Mouse (Mus musculus) spleen, adult 2 months (tissue): ENCODE measurements around the gene Otud7b. TPM values are rescaled to one million over a fixed set of nuclear protein-coding genes. Genes with fewer than 3 reads are reported as not detected.
A peak's percentile ranks its signal among the peaks of the same experiment; 100 is the strongest.

ENCODE experiments used
- DNase-seq, 2 experiments: peaks; one replicate each; pipeline versions ENCODE4 v3.0.0 to v3.0.0-alpha.2; 2012 to 2021; ENCODE audit warnings: low spot score in 2 of 2, low read depth in 1 of 2
- H3K27ac ChIP-seq: fragments of 200-500 bp; 2 replicates; pipeline ENCODE4 v1.5.1; 2012; ENCODE audit warnings: low read length, inconsistent platforms; ENCODE audit not compliant: insufficient read depth
- H3K27me3 ChIP-seq: fragments of 200-500 bp; 2 replicates; pipeline ENCODE4 v1.6.1; 2012; ENCODE audit warnings: mild to moderate bottlenecking, moderate library complexity, low read length, inconsistent platforms; ENCODE audit not compliant: control insufficient read depth, insufficient read depth
- H3K36me3 ChIP-seq: fragments of 200-500 bp; 2 replicates; pipeline ENCODE4 v1.6.1; 2012; ENCODE audit warnings: mild to moderate bottlenecking, low read length, inconsistent platforms; ENCODE audit not compliant: control insufficient read depth, insufficient read depth
- H3K4me1 ChIP-seq: fragments of 200-500 bp; 2 replicates; pipeline ENCODE4 v1.6.1; 2011; ENCODE audit warnings: inconsistent platforms; ENCODE audit not compliant: control insufficient read depth, insufficient read depth, insufficient read length
- H3K4me3 ChIP-seq: fragments of 200-500 bp; 2 replicates; pipeline ENCODE4 v1.5.1; 2011; ENCODE audit warnings: mild to moderate bottlenecking, inconsistent platforms; ENCODE audit not compliant: insufficient read depth, insufficient read length; ENCODE audit errors: extremely low read depth
- CTCF ChIP-seq: fragments of 200-500 bp; IDR thresholded peaks from 2 replicates; pipeline ENCODE4 v1.5.1; 2011; ENCODE audit warnings: mild to moderate bottlenecking, inconsistent platforms; ENCODE audit not compliant: insufficient read depth, insufficient read length, insufficient replicate concordance; ENCODE audit errors: extremely low read depth
- POLR2A ChIP-seq: fragments of 200-500 bp; IDR thresholded peaks from 2 replicates; pipeline ENCODE4 v1.6.1; 2011; ENCODE audit warnings: low read depth, low read length, inconsistent platforms
- WGBS: fragments of 180-500 bp; shearing (Covaris S2); methylation state at CpG from one replicate; pipeline ENCODE4 v1.1.7; 2018; 5-methylcytosine and 5-hydroxymethylcytosine counted together
- polyA plus RNA-seq: library from polyadenylated mRNA; depleted of rRNA; stranded (reverse); fragments of >200 nt; gene quantifications from 2 replicates; pipeline ENCODE4 v1.2.3, GENCODE M21; 2012

Gene Otud7b
- polyA plus RNA-seq, 1 experiment, result 11.1 TPM

DNA sequence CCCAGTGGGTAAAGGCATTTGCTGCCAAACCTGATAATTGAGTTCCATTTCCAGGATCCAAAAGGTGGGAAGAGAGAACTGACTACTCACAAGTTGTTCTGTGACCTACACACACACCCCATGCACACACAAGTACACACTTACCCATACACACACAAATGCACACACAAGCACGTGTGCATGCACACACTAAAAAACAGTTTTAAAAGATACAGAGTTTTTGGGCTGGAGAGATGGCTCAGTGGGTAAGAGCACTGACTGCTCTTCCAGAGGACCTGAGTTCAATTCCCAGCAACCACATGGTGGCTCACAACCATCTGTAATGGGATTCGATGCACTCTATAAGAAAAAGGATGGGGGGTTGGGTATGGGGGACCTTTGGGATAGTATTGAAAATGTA lies 41.0 kb upstream of the Otud7b start:
- TF ChIP-seq POLR2A, result no peak
- no peak for TF ChIP-seq CTCF
- Histone ChIP-seq H3K4me1 (no peaks in the 10 kb centered on the region; the same call in 1 of the 2 replicates), H3K4me3 (no peak overlapping the region), H3K36me3 (no peaks in the 10 kb centered on the region), H3K27me3 (no peaks in the 10 kb centered on the region), H3K27ac (no peak overlapping the region)
- no peak for DNase-seq
- WGBS, result 88% methylated on average over 2 of the region's 2 CpGs

DNA sequence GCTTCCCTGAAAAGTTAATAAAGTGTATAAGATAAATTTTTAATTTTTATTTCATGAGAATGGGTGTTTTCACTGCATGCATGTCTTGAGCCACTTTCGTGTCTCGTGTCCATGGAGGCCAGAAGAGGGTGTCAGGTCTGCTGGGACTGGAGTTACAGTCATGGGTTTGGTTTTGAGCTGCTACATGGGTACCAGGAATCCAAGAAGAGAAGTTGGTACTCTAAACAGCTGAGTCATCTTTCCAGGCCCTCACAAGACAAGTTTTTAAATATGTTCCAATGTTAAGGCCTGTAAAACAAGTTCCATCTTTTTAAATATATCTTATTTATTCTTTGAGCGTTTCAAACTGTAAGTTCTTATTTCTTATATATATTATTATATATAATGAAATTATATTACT lies 40.1 kb upstream of the Otud7b start:
- no peak overlapping the region for H3K27ac ChIP-seq
- H3K27me3 ChIP-seq, result no peaks in the 10 kb centered on the region
- no peak overlapping the region for H3K4me3 ChIP-seq
- 75% methylated on average over 3 of the region's 3 CpGs for WGBS
- no peak for DNase-seq
- no peak for TF ChIP-seq POLR2A
- H3K4me1 ChIP-seq, result no peaks in the 10 kb centered on the region
- no peaks in the 10 kb centered on the region for H3K36me3 ChIP-seq

DNA sequence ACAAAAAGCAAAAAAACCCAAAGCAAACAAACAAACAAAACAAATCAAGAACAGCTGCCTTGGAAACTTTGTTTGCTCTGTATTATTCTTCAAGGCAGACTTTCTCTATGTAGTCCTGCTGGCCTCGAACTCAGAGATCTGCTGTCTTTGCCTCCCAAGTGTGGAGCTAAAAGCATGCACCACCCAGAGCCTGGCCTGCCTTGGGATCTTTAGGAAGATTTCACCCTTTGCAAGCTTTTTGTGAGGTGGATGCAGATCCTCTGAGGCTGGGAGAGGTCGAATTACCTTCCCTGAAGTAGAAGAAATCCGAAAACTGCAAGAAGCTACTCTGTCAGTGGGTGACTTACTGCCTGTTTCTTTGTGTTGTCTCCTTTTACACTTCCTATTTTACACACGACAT lies 39.2 kb upstream of the Otud7b start:
- Histone ChIP-seq H3K27me3 (no peaks in the 10 kb centered on the region), H3K36me3 (no peaks in the 10 kb centered on the region), H3K4me1 (no peaks in the 10 kb centered on the region), H3K27ac (no peak overlapping the region), H3K4me3 (no peak overlapping the region)
- no peak for DNase-seq
- TF ChIP-seq CTCF (no peak), POLR2A (no peak)
- WGBS, result 58% methylated on average over 4 of the region's 4 CpGs

DNA sequence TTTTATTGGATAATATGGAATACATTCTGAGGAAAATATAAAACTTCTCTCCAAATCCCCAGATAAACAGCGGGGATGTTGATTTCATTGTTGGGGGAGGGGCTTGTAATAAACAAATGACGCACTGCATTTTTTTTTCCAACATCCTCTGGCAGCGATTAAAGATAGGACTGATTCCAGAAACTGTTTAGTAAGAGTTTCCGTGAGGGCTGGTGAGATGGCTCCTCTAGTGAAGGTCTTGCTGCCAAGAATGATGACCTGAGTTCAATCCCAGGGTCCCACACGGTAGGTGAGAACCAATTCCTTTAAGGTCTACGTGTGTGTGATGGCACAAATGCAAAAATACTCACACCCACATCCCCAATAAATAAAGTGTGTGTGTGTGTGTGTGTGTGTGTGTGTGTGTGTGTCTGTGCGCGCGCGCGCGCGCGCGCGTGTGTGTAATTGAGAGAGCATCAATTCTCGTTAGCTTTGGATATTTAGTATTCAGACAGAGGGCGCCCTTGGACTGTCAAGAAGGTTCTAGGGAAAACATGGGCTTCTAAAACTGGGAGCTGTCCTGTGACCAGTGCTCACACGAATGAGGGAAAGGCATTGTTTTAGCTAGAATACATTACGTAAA lies 38.5 kb upstream of the Otud7b start:
- H3K36me3 ChIP-seq, result no peaks in the 10 kb centered on the region
- peak; percentile 7; the same call in 1 of the 2 replicates for TF ChIP-seq CTCF
- no peak for TF ChIP-seq POLR2A
- H3K4me3 ChIP-seq, result no peak overlapping the region
- DNase-seq, result peak; percentile 15 to 33
- H3K27me3 ChIP-seq, result no peaks in the 10 kb centered on the region
- 32% methylated on average over 20 of the region's 20 CpGs for WGBS
- H3K27ac ChIP-seq, result no peak overlapping the region
- H3K4me1 ChIP-seq, result no peaks in the 10 kb centered on the region

DNA sequence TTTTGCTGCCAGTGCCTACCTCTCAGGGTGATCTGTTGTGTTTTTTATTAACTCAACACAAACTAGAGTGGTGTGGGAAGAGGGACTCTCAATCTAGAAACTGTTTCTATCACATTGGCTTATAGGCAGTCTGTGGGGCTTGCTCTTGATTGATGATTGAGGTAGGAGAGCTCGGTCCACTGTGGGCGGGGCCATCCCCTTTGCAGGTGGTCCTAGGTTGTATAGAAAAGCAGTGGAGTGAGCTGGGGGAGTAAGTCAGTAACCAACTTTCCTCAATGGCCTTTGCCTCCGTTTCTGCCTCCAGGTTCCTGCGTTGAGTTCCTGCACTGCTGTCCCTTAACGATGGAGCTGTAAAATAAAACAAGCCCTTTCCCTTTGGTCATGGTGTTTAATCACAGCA lies 37.6 kb upstream of the Otud7b start:
- Histone ChIP-seq H3K27ac (no peak overlapping the region), H3K4me1 (no peaks in the 10 kb centered on the region), H3K36me3 (no peaks in the 10 kb centered on the region), H3K4me3 (no peak overlapping the region), H3K27me3 (no peaks in the 10 kb centered on the region)
- no peak for DNase-seq
- no peak for TF ChIP-seq POLR2A
- no peak for TF ChIP-seq CTCF
- 89% methylated on average over 5 of the region's 5 CpGs for WGBS

DNA sequence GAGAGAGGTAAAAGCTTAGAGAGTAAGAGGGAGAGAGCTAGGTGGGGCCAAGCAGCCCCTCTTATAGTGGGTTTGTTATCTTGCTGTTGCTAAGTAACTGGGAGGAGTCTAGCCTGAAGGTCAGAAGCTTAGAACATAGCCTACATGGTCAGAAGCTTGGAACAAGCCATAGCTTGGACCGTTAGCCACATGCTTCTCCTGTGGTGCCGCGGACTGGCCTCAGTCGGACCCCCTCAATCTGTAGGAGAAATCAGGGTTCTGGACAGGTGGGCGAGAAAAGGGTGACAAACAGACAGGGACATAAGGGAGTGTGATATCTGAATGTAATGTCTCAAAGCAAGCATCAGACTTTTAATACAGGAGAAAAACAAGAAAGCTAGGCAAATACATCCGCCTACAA lies 35.3 kb upstream of the Otud7b start:
- TF ChIP-seq CTCF (no peak), POLR2A (no peak)
- no peak overlapping the region for H3K4me3 ChIP-seq
- DNase-seq, result no peak
- 94% methylated on average over 6 of the region's 6 CpGs for WGBS
- no peaks in the 10 kb centered on the region for H3K4me1 ChIP-seq
- no peaks in the 10 kb centered on the region for H3K36me3 ChIP-seq
- no peaks in the 10 kb centered on the region for H3K27me3 ChIP-seq
- no peak overlapping the region for H3K27ac ChIP-seq

DNA sequence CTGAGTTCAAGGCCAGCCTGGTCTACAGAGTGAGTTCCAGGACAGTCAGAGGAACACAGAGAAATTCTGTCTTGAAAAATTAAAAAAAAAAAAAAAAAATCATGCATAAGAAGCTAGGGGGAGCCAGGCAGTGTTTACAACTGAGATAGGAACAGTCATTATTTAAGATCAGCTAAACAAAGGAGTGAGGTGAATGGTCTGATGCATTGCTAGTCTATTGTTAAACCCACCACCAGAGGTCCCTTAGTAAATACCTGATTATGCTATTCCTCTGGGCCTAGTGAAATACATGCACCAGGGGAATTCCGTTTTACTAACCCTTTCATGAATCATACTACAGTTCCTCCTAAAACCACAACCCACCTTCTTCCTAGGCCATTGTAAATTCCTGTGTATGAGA lies 34.8 kb upstream of the Otud7b start:
- Histone ChIP-seq H3K4me1 (no peaks in the 10 kb centered on the region), H3K27ac (no peak overlapping the region), H3K36me3 (no peaks in the 10 kb centered on the region), H3K27me3 (no peaks in the 10 kb centered on the region), H3K4me3 (no peak overlapping the region)
- DNase-seq, result no peak
- WGBS, result 24% methylated on average over 1 of the region's 1 CpGs
- TF ChIP-seq CTCF (no peak), POLR2A (no peak)
